Mouse (Mus musculus) limb, embryonic 15.5 days (tissue): ENCODE measurements around the gene Khk. TPM values are rescaled to one million over a fixed set of nuclear protein-coding genes. Genes with fewer than 3 reads are reported as not detected.

Experiments used
- ATAC-seq: fragments of 200-750 bp; cut with Nextera tagmentation; 2 replicates; pipeline ENCODE4 v1.8.0; 2017; ENCODE audit warnings: low read depth, moderate TSS enrichment; ENCODE audit not compliant: insufficient number of reproducible peaks, low FRiP score, low TSS enrichment
- H3K27ac ChIP-seq: fragments of 300-500 bp; sonication (generic); 2 replicates; pipeline ENCODE4 v1.5.1; 2015; ENCODE audit warnings: moderate library complexity, mild to moderate bottlenecking, inconsistent platforms
- H3K27me3 ChIP-seq: fragments of 300-500 bp; sonication (generic); 2 replicates; pipeline ENCODE4 v1.6.1; 2015; ENCODE audit warnings: inconsistent platforms
- H3K36me3 ChIP-seq: fragments of 300-500 bp; sonication (generic); 2 replicates; pipeline ENCODE4 v1.6.1; 2015; ENCODE audit warnings: inconsistent platforms
- H3K4me1 ChIP-seq: fragments of 300-500 bp; sonication (generic); 2 replicates; pipeline ENCODE4 v1.6.1; 2015; ENCODE audit warnings: inconsistent platforms
- H3K4me2 ChIP-seq: fragments of 300-500 bp; sonication (generic); 2 replicates; pipeline ENCODE4 v1.6.1; 2015; ENCODE audit warnings: mild to moderate bottlenecking, inconsistent platforms
- H3K4me3 ChIP-seq: fragments of 300-500 bp; sonication (generic); 2 replicates; pipeline ENCODE4 v1.5.1; 2015; ENCODE audit warnings: mild to moderate bottlenecking, inconsistent platforms
- H3K9ac ChIP-seq: fragments of 300-500 bp; sonication (generic); 2 replicates; pipeline ENCODE4 v1.6.1; 2015; ENCODE audit warnings: inconsistent platforms
- H3K9me3 ChIP-seq: fragments of 300-500 bp; sonication (generic); 2 replicates; pipeline ENCODE4 v1.6.1; 2016; ENCODE audit warnings: inconsistent platforms
- WGBS: fragments of 180-500 bp; shearing (Covaris S2); methylation state at CpG from one replicate; pipeline ENCODE4 v1.1.7; 2015; 5-methylcytosine and 5-hydroxymethylcytosine counted together
- polyA plus RNA-seq: library from polyadenylated mRNA; unstranded; fragments of >200 nt; fragmentation: Nextera tagmentation; extraction: Ambion mirVana; gene quantifications from 2 replicates; pipeline ENCODE4 v1.2.1, GENCODE M21; 2015

Gene Khk
- polyA plus RNA-seq, 1 experiment from 2014 or later, result 23.6 TPM

GRCm38 (mm10) chr5:30914849-30915248 lies 6.4 kb upstream of the Khk start:
- peaks cover 86% of the 10 kb centered on the region for H3K4me1 ChIP-seq

GRCm38 (mm10) chr5:30915456-30915855 lies 5.8 kb upstream of the Khk start:
- H3K4me2 ChIP-seq, result peak overlapping the region; percentile 89
- no peaks in the 10 kb centered on the region for H3K9me3 ChIP-seq
- WGBS, result 34% methylated on average over 9 of the region's 9 CpGs
- ATAC-seq, result no peak
- no peaks in the 10 kb centered on the region for H3K27me3 ChIP-seq
- H3K27ac ChIP-seq, result peak overlapping the region; percentile 98
- peak overlapping the region; percentile 53 for H3K4me3 ChIP-seq
- peaks cover 37% of the 10 kb centered on the region for H3K36me3 ChIP-seq
- peak overlapping the region; percentile 64 for H3K9ac ChIP-seq
- peaks cover 90% of the 10 kb centered on the region for H3K4me1 ChIP-seq

More at GRCm38 (mm10) chr5:30914849-30915248, 6.4 kb upstream of the Khk start:
- Histone ChIP-seq H3K9ac (peak overlapping the region; percentile 64), H3K27me3 (no peaks in the 10 kb centered on the region), H3K36me3 (peaks cover 31% of the 10 kb centered on the region), H3K9me3 (no peaks in the 10 kb centered on the region), H3K4me3 (peak overlapping the region; percentile 53), H3K27ac (peak overlapping the region; percentile 98), H3K4me2 (peak overlapping the region; percentile 89)
- 29% methylated on average over 6 of the region's 6 CpGs for WGBS
- ATAC-seq, result no peak

- peak overlapping the region; percentile 98 for H3K27ac ChIP-seq
- peak overlapping the region; percentile 53 for H3K4me3 ChIP-seq
- no peaks in the 10 kb centered on the region for H3K9me3 ChIP-seq
- H3K36me3 ChIP-seq, result peaks cover 43% of the 10 kb centered on the region
- H3K4me1 ChIP-seq, result peaks cover 90% of the 10 kb centered on the region
- H3K9ac ChIP-seq, result no peak overlapping the region
- peak; percentile 23; the same call in 1 of the 2 replicates for ATAC-seq
- 7% methylated on average over 7 of the region's 7 CpGs for WGBS
- no peaks in the 10 kb centered on the region for H3K27me3 ChIP-seq
- peak overlapping the region; percentile 89 for H3K4me2 ChIP-seq
Measured at GRCm38 (mm10) chr5:30915974-30916433, 5.2 kb upstream of the Khk start.

GRCm38 (mm10) chr5:30916841-30917240 lies 4.4 kb upstream of the Khk start:
- ATAC-seq, result no peak
- 90% methylated on average over 9 of the region's 9 CpGs for WGBS
- Histone ChIP-seq H3K4me2 (no peak overlapping the region), H3K4me1 (peaks cover 91% of the 10 kb centered on the region), H3K9ac (no peak overlapping the region), H3K27ac (peak overlapping the region; percentile 40), H3K36me3 (peaks cover 44% of the 10 kb centered on the region), H3K4me3 (no peak overlapping the region), H3K9me3 (no peaks in the 10 kb centered on the region), H3K27me3 (no peaks in the 10 kb centered on the region)

- Histone ChIP-seq H3K9ac (no peak overlapping the region), H3K4me2 (no peak overlapping the region), H3K27ac (peak overlapping the region; percentile 40), H3K4me3 (no peak overlapping the region), H3K9me3 (no peaks in the 10 kb centered on the region), H3K4me1 (peaks cover 91% of the 10 kb centered on the region), H3K36me3 (peaks cover 44% of the 10 kb centered on the region), H3K27me3 (no peaks in the 10 kb centered on the region)
- 88% methylated on average over 11 of the region's 11 CpGs for WGBS
- no peak for ATAC-seq
Measured at GRCm38 (mm10) chr5:30917348-30917747, 3.9 kb upstream of the Khk start.

GRCm38 (mm10) chr5:30917891-30918670 lies 3.1 kb upstream of the Khk start:
- H3K9me3 ChIP-seq, result no peaks in the 10 kb centered on the region
- H3K4me1 ChIP-seq, result peaks cover 91% of the 10 kb centered on the region

GRCm38 (mm10) chr5:30918691-30919090 lies 2.5 kb upstream of the Khk start:
- 0 out of 2 replicates have a peak overlapping the region, but pooled peaks have one; percentile 54 for H3K27ac ChIP-seq
- no peak overlapping the region for H3K9ac ChIP-seq
- 71% methylated on average over 8 of the region's 8 CpGs for WGBS
- peaks cover 86% of the 10 kb centered on the region for H3K4me1 ChIP-seq
- no peak overlapping the region for H3K4me3 ChIP-seq
- no peak overlapping the region for H3K4me2 ChIP-seq
- no peak for ATAC-seq
- no peaks in the 10 kb centered on the region for H3K9me3 ChIP-seq
- H3K27me3 ChIP-seq, result no peaks in the 10 kb centered on the region
- peaks cover 44% of the 10 kb centered on the region for H3K36me3 ChIP-seq

More at GRCm38 (mm10) chr5:30917891-30918670, 3.1 kb upstream of the Khk start:
- Histone ChIP-seq H3K27ac (peak overlapping the region; percentile 54; the same call in 1 of the 2 replicates), H3K36me3 (peaks cover 44% of the 10 kb centered on the region), H3K4me3 (no peak overlapping the region), H3K4me2 (no peak overlapping the region), H3K9ac (no peak overlapping the region), H3K27me3 (no peaks in the 10 kb centered on the region)
- no peak for ATAC-seq
- 87% methylated on average over 31 of the region's 31 CpGs for WGBS

- WGBS, result 64% methylated on average over 11 of the region's 11 CpGs
- Histone ChIP-seq H3K9ac (no peak overlapping the region), H3K4me2 (no peak overlapping the region), H3K36me3 (peaks cover 44% of the 10 kb centered on the region), H3K9me3 (no peaks in the 10 kb centered on the region), H3K27me3 (no peaks in the 10 kb centered on the region), H3K4me1 (peaks cover 76% of the 10 kb centered on the region), H3K27ac (peak overlapping the region; percentile 67), H3K4me3 (no peak overlapping the region)
- ATAC-seq, result 0 out of 2 replicates have a peak, but pooled peaks have one; percentile 20
Measured at GRCm38 (mm10) chr5:30919831-30920614, 1.2 kb upstream of the Khk start.

GRCm38 (mm10) chr5:30920621-30921020 lies 610 bp upstream of the Khk start:
- H3K4me1 ChIP-seq, result peaks cover 70% of the 10 kb centered on the region
- H3K36me3 ChIP-seq, result peaks cover 46% of the 10 kb centered on the region
- no peaks in the 10 kb centered on the region for H3K9me3 ChIP-seq
- H3K27ac ChIP-seq, result peak overlapping the region; percentile 67; the same call in 1 of the 2 replicates
- H3K4me2 ChIP-seq, result no peak overlapping the region
- H3K4me3 ChIP-seq, result no peak overlapping the region
- ATAC-seq, result no peak
- WGBS, result 69% methylated on average over 19 of the region's 19 CpGs
- no peak overlapping the region for H3K9ac ChIP-seq
- no peaks in the 10 kb centered on the region for H3K27me3 ChIP-seq

- Histone ChIP-seq H3K4me1 (peaks cover 54% of the 10 kb centered on the region), H3K4me2 (peak overlapping the region; percentile 76), H3K27ac (peak overlapping the region; percentile 92), H3K9ac (no peak overlapping the region), H3K36me3 (peaks cover 38% of the 10 kb centered on the region), H3K27me3 (no peaks in the 10 kb centered on the region), H3K4me3 (peak overlapping the region; percentile 49; the same call in 1 of the 2 replicates), H3K9me3 (no peaks in the 10 kb centered on the region)
- ATAC-seq, result no peak
- 69% methylated on average over 10 of the region's 10 CpGs for WGBS
Measured at GRCm38 (mm10) chr5:30922581-30923041, 1.4 kb downstream of the Khk start.

- Histone ChIP-seq H3K4me2 (no peak overlapping the region), H3K9me3 (no peaks in the 10 kb centered on the region), H3K27ac (no peak overlapping the region), H3K27me3 (no peaks in the 10 kb centered on the region), H3K4me1 (peaks cover 51% of the 10 kb centered on the region), H3K4me3 (no peak overlapping the region), H3K36me3 (peaks cover 32% of the 10 kb centered on the region), H3K9ac (no peak overlapping the region)
- 80% methylated on average over 6 of the region's 6 CpGs for WGBS
- ATAC-seq, result no peak
Measured at GRCm38 (mm10) chr5:30923119-30923518, 1.9 kb downstream of the Khk start.
